Mouse (Mus musculus) cerebellum, adult 8-10 months (tissue): ENCODE data around the gene Cpeb4.
"Not testable (repeated sequence)": the region's sequence is repeated elsewhere in the genome, so short reads cannot be mapped to it uniquely, and the experiment has no call there.

ENCODE experiments used
- DNase-seq: peaks from one replicate; pipeline ENCODE4 v3.0.0; 2022

The Cpeb4 gene

DNA sequence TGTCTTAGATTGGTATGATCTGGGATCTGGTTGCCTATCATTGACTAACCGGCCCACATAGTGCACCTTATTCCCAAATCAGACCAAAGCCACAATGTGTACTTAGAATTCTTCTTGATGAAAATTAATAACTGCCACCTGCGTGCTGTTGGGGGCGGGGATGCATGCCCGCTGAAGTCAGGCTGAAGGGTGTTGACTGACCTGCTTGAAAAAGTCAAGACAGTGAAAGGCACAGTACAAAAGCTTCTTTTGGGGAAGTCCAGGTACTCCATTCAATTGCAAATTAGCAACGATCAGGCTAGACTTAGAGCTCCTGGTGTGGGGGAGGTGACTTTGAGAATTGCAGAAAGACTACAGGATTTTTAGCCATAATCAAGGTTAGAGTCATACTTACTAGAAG lies 108.1 kb downstream of the Cpeb4 start:
- not testable (repeated sequence) for DNase-seq

DNA sequence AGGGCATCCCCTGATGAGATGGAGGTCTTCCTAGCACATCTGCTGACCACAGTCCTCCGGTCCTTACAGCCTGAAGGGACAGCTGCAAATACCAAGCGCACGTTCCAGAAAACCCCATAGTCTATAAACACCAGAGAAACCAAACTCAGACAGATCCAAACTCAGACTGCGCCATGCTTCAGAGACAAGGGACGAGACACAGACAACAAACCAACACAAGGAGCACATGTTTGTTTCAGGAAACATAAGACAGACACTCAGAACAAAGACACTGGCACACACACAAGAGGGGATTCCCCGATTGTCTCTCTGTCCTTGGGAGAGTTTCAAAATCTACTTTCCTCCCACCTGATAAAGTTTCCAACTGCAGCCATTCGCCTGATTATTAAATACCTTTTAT lies 109.8 kb downstream of the Cpeb4 start:
- no peak for DNase-seq

DNA sequence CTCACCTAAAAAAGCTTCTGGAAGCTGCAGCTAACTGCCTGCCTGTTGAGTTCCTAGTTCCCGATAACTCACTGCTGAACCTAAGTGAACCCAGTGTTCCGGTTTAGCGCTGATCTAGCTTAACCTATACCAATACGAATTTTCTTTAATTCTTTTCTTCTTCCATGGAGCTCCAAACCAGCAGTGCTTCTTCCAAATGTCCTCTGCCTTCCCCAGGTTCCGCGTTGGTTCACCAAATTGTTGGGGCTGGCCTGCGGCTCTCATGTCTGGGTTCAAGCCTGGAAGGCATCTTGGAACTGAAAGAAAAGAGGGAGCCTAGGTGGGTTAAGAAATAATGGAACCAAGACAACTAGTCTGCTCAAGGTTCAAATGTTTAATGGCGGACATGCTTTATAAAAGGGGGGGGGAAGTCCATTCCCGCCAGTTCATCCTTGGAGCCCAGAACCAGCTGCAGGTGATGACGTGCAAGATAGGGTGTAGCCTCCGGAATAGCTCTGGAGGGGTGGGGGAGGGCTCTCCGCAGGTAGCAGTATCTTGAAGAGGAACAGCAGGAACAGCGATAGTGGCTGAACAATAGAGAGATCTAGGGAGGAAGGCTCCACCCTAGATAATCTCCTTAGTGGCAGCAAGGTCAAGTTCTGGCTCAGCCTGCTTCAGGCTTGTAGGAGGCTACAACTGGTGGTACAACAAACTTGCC lies 110.4 kb downstream of the Cpeb4 start:
- not testable (repeated sequence) for DNase-seq

DNA sequence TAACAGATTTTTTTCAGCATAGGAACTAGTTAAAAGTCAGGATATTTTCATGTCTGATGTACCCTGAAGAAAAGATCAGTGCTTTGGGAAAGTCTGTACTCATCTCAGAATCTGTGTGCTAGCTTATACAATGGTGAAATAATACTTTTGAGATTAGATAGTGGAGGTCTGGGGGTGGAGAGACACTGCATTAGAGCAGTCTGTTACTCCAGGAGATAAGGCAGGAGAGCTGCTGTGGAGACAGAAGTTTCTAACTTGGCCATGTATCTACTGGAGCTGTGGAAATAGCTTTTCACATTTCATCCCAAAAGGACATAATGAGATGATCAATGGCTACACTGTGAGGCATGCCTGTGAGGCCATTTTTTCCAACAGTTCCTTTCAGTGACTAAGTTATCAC lies 111.2 kb downstream of the Cpeb4 start:
- DNase-seq = no peak

DNA sequence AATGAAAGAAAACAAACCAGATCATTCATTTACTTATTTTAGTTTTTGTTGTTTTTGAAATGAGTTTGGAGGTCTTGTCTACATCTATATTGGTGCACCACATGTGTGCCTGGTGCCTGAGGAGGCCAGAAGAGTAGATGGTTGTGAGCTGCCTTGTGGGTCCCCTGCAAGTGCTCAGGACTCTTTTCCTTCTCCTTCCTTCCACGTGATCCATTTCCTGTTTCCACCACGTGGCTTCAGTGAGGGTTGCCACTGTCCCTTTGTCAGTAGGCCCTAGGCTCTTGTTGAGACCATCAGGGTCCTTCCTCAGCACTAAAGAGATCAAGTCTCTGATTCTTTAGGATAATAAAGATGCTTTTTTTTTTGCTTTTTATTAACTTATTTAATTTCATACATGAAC lies 112.8 kb downstream of the Cpeb4 start:
- DNase-seq = no peak
